Mouse (Mus musculus) hindbrain, embryonic 11.5 days (tissue): Measurements from ENCODE around the gene Gpr183. TPM values are rescaled to one million over a fixed set of nuclear protein-coding genes. Genes with fewer than 3 reads are reported as not detected.

Experiments used
- ATAC-seq: fragments of 200-750 bp; cut with Nextera tagmentation; 2 replicates; pipeline ENCODE4 v1.8.0; 2017; ENCODE audit warnings: mild to moderate bottlenecking, moderate TSS enrichment, moderate library complexity; ENCODE audit not compliant: low FRiP score
- DNase-seq: peaks from one replicate; pipeline ENCODE4 v3.0.0-alpha.2; 2015; ENCODE audit warnings: low spot score
- H3K27ac ChIP-seq: fragments of 300-500 bp; sonication (generic); 2 replicates; pipeline ENCODE4 v1.5.1; 2014; ENCODE audit warnings: mild to moderate bottlenecking, low read depth, low read length
- H3K27me3 ChIP-seq: fragments of 300-500 bp; sonication (generic); 2 replicates; pipeline ENCODE4 v1.6.1; 2014; ENCODE audit warnings: mild to moderate bottlenecking, low read length, moderate library complexity, mixed read lengths; ENCODE audit not compliant: control insufficient read depth, insufficient read depth
- H3K36me3 ChIP-seq: fragments of 300-500 bp; sonication (generic); 2 replicates; pipeline ENCODE4 v1.6.1; 2014; ENCODE audit warnings: mild to moderate bottlenecking, low read length, moderate library complexity, mixed read lengths; ENCODE audit not compliant: control insufficient read depth, insufficient read depth
- H3K4me1 ChIP-seq: fragments of 300-500 bp; sonication (generic); replicated peaks from 2 replicates; pipeline ENCODE4 v1.6.1; 2014; ENCODE audit warnings: low read length, mixed read lengths; ENCODE audit not compliant: control insufficient read depth, insufficient read depth
- H3K4me2 ChIP-seq: fragments of 300-500 bp; sonication (generic); replicated peaks from 2 replicates; pipeline ENCODE4 v1.6.1; 2014; ENCODE audit warnings: mild to moderate bottlenecking, low read depth, low read length
- H3K4me3 ChIP-seq: fragments of 300-500 bp; sonication (generic); 2 replicates; pipeline ENCODE4 v1.5.1; 2014; ENCODE audit warnings: low read depth, low read length
- H3K9ac ChIP-seq: fragments of 300-500 bp; sonication (generic); 2 replicates; pipeline ENCODE4 v1.6.1; 2014; ENCODE audit warnings: low read depth, low read length
- H3K9me3 ChIP-seq: fragments of 300-500 bp; sonication (generic); 2 replicates; pipeline ENCODE4 v1.6.1; 2016; ENCODE audit warnings: low read length; ENCODE audit not compliant: control insufficient read depth
- WGBS: fragments of 180-500 bp; shearing (Covaris S2); extraction: QIAGEN DNeasy Blood & Tissue Kit; methylation state at CpG from one replicate; pipeline ENCODE4 v1.1.7; 2014; 5-methylcytosine and 5-hydroxymethylcytosine counted together
- polyA plus RNA-seq: library from polyadenylated mRNA; unstranded; fragments of >200 nt; fragmentation: Nextera tagmentation; extraction: Ambion mirVana; gene quantifications from 2 replicates; pipeline ENCODE4 v1.2.1, GENCODE M21; 2014

Gpr183 gene
- polyA plus RNA-seq, 1 experiment from 2014 or later, result 3.2 TPM

DNA sequence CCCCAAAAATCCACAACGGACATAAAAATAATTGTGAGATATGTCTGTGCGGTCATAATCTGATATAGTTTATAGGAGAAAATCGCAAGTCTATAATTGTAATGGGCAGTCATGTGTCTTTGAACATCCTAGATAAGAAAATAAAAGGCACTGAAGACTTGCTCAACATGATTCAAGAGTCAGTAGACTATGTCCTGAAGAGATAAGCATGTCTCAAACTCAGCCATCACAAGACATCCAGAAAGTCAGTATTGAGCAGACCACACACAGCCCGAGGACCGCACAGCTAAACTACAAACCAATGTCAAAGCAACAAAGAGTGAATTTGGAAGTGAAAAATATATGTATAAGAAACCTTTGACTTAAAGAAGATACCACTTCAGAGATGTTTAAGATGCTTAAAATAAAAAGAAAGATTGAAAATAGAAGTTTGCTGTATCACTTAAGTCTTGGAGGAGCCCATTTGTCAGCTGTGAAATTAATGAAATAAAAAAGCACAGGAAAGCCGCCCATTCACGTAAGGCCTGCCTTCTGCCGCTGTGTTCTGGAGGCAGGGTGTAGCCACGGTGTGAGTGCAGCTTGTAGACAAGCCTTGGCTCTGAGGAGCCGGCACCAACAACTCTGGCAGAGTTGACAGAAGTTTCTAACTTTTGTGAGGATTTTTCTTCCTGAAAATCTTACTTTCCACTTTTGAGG, 7.7 kb downstream of the Gpr183 start:
- Histone ChIP-seq H3K36me3 (no peaks in the 10 kb centered on the region), H3K27me3 (no peaks in the 10 kb centered on the region), H3K4me2 (no peak overlapping the region), H3K9ac (no peak overlapping the region), H3K9me3 (no peaks in the 10 kb centered on the region), H3K4me1 (no peaks in the 10 kb centered on the region), H3K27ac (no peak overlapping the region), H3K4me3 (no peak overlapping the region)
- ATAC-seq, result no peak
- no peak for DNase-seq
- 92% methylated on average over 10 of the region's 10 CpGs for WGBS

DNA sequence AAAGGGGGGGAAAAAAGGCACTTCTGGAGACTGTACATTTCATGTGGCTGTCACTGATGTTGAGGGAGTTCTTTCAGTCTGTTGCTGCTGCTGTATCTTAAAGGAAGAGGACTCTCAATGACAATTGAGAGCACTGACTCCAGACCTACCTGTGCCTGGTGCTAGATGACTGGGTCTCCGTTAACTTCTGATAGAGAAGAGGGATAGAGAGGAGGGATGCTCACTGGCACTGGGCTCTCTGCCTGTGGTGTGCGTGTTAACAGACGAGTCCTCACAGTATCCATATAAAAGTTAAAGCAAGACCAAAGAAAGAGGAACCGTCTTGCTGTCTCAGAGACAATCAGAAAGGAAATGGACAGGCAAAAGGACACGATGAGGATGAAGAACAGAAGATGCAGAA, 8.7 kb downstream of the Gpr183 start:
- Histone ChIP-seq H3K36me3 (no peaks in the 10 kb centered on the region), H3K4me2 (no peak overlapping the region), H3K4me3 (no peak overlapping the region), H3K4me1 (no peaks in the 10 kb centered on the region), H3K9me3 (no peaks in the 10 kb centered on the region), H3K27ac (no peak overlapping the region), H3K27me3 (no peaks in the 10 kb centered on the region), H3K9ac (no peak overlapping the region)
- 91% methylated on average over 5 of the region's 5 CpGs for WGBS
- ATAC-seq (no peak), DNase-seq (no peak)

DNA sequence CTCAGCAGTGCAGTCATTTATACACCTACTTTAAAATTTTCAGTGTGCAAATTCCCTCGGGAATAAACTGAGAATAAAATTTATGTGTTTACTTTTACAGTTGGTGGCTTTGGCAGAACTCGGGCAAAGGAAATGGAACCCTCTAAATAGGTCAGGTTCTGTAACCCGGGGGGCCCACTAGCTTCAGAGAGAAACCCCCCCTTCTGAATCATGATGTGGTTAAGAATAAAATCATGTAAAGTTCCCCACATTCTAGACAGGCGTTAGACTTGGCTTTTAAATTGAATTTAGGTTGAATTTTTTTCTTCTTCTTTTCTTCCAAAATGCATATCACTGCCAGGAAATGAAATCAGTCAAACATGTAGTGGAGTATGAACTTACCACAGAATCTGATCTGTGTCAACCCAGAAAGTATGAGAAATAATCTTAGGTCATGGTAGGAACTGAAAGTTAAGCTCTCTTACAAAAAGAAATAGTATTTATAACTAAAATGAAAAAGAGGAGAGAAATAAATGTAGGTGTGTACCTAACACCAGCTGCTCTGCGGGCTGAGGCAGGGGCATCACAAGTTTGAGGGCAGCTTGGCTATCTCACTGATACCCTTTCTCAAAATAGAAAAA, 9.7 kb downstream of the Gpr183 start:
- no peaks in the 10 kb centered on the region for H3K4me1 ChIP-seq
- no peaks in the 10 kb centered on the region for H3K36me3 ChIP-seq
- no peaks in the 10 kb centered on the region for H3K9me3 ChIP-seq
- ATAC-seq (no peak), DNase-seq (no peak)
- 86% methylated on average over 5 of the region's 5 CpGs for WGBS
- no peak overlapping the region for H3K4me3 ChIP-seq
- no peak overlapping the region for H3K27ac ChIP-seq
- no peak overlapping the region for H3K9ac ChIP-seq
- H3K27me3 ChIP-seq, result no peaks in the 10 kb centered on the region
- no peak overlapping the region for H3K4me2 ChIP-seq

DNA sequence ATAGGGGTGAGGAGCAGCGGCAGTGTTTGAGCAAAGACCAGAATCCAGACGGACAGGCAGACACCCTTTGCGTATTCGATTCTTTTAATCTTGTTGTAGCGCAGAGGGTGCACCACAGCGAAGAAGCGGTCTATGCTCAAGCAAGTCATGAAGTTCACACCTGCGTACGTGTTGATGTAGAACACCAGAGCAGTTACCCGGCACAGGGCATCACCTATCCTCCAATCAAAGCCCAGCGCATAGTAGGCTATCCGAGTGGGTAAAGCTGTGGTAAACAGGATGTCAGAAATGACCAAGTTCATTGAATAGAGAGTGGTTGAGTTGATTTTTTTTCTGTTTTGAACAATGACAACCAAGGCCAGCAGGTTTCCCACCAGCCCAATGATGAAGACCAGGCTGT, 10.4 kb downstream of the Gpr183 start:
- DNase-seq (no peak), ATAC-seq (no peak)
- WGBS, result 95% methylated on average over 12 of the region's 12 CpGs
- Histone ChIP-seq H3K4me2 (no peak overlapping the region), H3K9ac (no peak overlapping the region), H3K27ac (no peak overlapping the region), H3K4me1 (no peaks in the 10 kb centered on the region), H3K9me3 (no peaks in the 10 kb centered on the region), H3K36me3 (no peaks in the 10 kb centered on the region), H3K27me3 (no peaks in the 10 kb centered on the region), H3K4me3 (no peak overlapping the region)

DNA sequence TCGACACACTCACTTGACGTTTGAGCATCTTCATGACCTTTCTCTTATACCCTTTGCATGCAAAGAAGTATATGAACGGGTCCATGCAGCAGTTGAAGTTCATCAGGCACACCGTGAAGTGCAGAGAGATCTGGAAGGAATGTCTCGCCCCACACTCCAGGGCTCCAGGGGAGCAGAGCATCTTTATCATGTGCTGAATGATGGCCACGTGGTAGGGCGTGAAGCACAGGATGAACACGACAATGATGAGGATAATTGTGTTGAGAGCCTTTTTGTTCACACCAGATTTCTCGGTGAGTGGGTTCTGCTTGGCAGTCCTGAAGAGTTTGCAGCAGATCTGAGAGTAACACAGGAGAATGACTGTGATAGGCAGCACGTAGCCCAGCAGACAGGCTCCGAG, 10.9 kb downstream of the Gpr183 start:
- Histone ChIP-seq H3K9me3 (no peaks in the 10 kb centered on the region), H3K27ac (no peak overlapping the region), H3K9ac (no peak overlapping the region), H3K36me3 (no peaks in the 10 kb centered on the region), H3K4me3 (no peak overlapping the region), H3K4me1 (no peaks in the 10 kb centered on the region), H3K4me2 (no peak overlapping the region), H3K27me3 (no peaks in the 10 kb centered on the region)
- DNase-seq, result no peak
- ATAC-seq, result no peak
- 92% methylated on average over 11 of the region's 11 CpGs for WGBS

DNA sequence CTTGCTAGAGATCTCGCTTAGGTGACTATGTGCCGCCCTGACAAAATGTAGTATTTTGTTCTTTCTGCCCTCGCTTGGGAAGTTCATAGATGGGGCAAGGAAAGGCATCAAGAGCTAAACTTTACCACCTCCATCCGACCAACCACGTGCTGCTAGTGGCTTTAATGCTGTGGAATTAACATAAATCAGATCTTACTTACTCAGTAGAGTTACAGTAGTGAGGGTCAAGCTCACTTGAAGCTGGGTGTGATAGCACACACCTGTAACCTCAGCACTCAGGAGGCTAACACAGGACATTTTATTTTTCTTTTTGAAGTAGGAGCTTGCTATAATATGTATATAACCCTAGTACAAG, 13.0 kb downstream of the Gpr183 start:
- no peaks in the 10 kb centered on the region for H3K36me3 ChIP-seq
- ATAC-seq, result no peak
- H3K9ac ChIP-seq, result no peak overlapping the region
- WGBS, result 94% methylated on average over 5 of the region's 5 CpGs
- H3K4me3 ChIP-seq, result no peak overlapping the region
- H3K27me3 ChIP-seq, result no peaks in the 10 kb centered on the region
- H3K27ac ChIP-seq, result no peak overlapping the region
- DNase-seq, result no peak
- no peak overlapping the region for H3K4me2 ChIP-seq
- H3K9me3 ChIP-seq, result no peaks in the 10 kb centered on the region
- H3K4me1 ChIP-seq, result no peaks in the 10 kb centered on the region

DNA sequence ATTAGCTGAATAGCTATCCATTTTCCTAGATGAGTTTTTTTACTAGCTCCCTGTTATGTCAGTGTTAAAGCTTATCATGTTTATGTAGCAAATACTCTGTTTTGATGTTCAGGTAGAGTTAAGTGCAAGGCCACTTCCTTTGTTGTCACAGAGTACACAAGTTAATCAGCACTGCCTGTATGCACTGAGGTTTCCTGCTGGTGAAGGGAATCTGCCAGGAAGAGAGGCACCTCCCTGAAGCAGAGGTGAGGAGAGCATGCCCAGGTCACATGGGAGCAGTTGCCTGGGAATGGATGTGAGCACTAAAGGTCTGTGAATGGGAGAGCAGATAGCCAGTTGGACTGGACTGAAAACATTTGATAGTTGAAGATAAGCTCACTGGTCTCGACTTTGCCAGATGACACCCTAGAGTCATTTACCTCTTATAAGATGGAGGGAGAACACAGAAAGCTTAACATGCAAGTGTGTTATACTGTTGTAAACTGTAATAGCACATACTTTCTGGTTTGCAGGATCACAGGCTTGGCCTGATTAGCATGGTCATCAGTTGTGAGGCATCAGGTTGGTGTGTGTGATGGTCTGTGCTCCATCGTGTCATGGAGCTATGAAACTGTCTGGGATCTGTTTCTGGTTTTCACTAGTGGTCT, 13.5 kb downstream of the Gpr183 start:
- Histone ChIP-seq H3K4me1 (no peaks in the 10 kb centered on the region), H3K36me3 (no peaks in the 10 kb centered on the region), H3K9me3 (no peaks in the 10 kb centered on the region), H3K27ac (no peak overlapping the region), H3K9ac (no peak overlapping the region), H3K4me2 (no peak overlapping the region), H3K4me3 (no peak overlapping the region), H3K27me3 (no peaks in the 10 kb centered on the region)
- ATAC-seq (no peak), DNase-seq (no peak)
- 93% methylated on average over 2 of the region's 2 CpGs for WGBS

DNA sequence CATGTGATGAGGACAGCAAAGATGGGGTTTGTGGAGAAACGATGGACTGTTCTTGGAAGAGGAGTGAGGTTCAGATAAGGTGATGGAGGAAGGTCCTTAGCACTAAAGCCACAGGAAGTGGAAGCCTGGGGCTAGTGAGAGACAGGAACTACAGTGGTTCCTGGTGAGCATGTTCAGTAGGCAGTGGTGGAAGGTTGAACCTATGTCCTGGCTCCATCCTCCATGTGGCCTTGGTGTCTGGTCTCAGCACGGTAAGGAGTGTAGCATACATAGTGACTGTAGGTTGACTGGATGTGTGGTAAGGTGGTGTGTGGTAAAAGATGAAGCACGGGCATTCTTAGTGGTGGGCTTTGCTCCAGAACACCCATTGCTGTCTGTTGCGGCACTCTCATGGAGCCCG, 15.1 kb downstream of the Gpr183 start:
- WGBS, result 94% methylated on average over 5 of the region's 5 CpGs
- Histone ChIP-seq H3K4me3 (no peak overlapping the region), H3K9ac (no peak overlapping the region), H3K27ac (no peak overlapping the region), H3K4me1 (no peaks in the 10 kb centered on the region), H3K9me3 (no peaks in the 10 kb centered on the region), H3K36me3 (no peaks in the 10 kb centered on the region), H3K4me2 (no peak overlapping the region), H3K27me3 (no peaks in the 10 kb centered on the region)
- ATAC-seq, result no peak
- no peak for DNase-seq

DNA sequence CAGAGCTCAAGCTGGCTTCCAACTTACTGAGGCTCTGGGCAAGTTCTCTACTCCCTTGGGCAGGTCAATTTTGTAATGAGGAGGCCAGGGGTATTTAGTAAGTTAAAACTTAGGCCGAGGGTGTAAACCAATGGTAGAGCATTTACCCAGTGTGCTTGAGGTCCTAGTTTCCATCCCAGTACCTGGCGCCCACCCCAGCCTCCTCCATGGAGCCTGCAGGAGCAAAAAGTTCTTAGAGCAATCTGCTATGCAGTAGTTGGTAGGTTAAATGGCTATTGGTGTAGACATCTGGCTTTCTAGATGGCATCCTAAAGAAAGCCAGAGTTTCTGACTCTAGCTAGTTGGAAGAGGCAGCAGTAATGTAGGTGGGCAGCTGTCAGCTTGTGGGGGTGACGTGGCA, 15.6 kb downstream of the Gpr183 start:
- H3K4me1 ChIP-seq, result no peaks in the 10 kb centered on the region
- DNase-seq (no peak), ATAC-seq (no peak)
- H3K27ac ChIP-seq, result no peak overlapping the region
- no peak overlapping the region for H3K9ac ChIP-seq
- no peak overlapping the region for H3K4me3 ChIP-seq
- H3K4me2 ChIP-seq, result no peak overlapping the region
- WGBS, result 92% methylated on average over 3 of the region's 3 CpGs
- no peaks in the 10 kb centered on the region for H3K36me3 ChIP-seq
- H3K27me3 ChIP-seq, result no peaks in the 10 kb centered on the region
- H3K9me3 ChIP-seq, result no peaks in the 10 kb centered on the region
